Mouse (Mus musculus): Measurements from ENCODE around the gene Dpp10. TPM values are rescaled to one million over a fixed set of nuclear protein-coding genes. Genes with fewer than 3 reads are reported as not detected.

Gene Dpp10
- 0.44 and 0.53 TPM in 2 replicates for polyA plus RNA-seq (2015; fragmentation: Nextera tagmentation; extraction: Ambion mirVana)

DNA sequence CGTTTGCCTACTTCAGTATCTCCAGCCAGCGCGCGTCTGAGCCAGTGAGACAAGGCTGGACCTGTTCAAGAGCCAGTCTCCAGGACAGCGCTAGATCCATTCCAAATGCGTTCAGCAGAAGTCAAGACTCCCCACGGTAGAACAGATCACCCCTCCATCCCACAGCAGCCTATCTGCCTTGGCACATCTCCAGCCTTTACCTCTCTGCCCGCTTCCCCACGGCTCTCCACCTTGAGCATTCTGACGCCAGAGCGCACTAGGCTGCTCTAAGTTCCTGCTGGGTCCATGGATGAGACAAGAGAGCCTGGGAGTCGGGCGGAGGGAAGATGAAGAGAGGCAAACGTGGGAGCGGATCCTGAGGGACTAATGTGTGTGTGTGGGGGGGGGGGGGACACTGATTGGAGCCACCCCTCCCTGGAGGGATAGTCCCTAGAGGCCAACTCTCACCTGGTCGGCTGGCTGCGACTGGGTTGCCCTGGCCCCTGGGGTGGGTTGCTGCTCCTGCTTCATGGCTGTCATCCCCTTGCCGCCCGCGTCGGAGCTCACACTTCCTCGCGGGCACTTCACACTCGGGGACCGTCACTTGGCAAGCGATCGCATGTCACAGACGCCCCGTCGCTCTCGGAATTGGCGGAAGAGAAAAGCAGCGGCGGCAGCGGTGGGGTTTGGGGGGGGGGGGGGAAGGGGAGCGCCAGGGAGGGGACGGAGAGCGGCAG is at the start of gene Dpp10:
Gene Dpp10 (minus strand): TSS at position 635 of the 716 bp plus-strand sequence.
- H3K27me3 ChIP-seq = peaks cover 56% of the 10 kb centered on the region
- 1% methylated on average over 38 of the region's 38 CpGs for WGBS
- H3K27ac ChIP-seq = no peak within 1 kb of the TSS
- peak within 1 kb of the TSS; percentile 60 for H3K9ac ChIP-seq
- ATAC-seq (ENCODE audit: insufficient number of reproducible peaks, insufficient read depth, low FRiP score, low TSS enrichment, low read depth) = no peak
- H3K4me1 ChIP-seq = peaks cover 12% of the 10 kb centered on the region
- H3K4me3 ChIP-seq = peak within 1 kb of the TSS; percentile 49
- H3K4me2 ChIP-seq = peak within 1 kb of the TSS; percentile 94
- no peaks in the 10 kb centered on the region for H3K36me3 ChIP-seq
- no peaks in the 10 kb centered on the region for H3K9me3 ChIP-seq

DNA sequence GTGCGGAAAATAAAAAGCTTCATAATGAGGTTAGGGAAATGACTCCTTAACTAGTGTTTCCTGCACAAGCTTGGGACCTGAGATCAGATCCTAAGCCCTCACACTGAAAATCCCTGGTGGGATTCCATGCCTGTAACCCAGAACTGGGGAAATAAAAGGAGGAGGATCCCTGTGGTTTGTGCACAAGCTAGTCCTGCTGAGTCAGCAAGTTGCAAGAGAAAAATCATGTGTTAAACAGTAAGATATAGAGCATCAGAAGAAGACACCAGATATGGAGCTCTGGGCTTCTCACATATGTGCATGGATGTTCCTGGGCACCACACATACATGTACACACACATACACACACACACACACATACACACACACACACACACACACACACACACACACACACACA is 3.2 kb upstream of the Dpp10 start:
- no peak overlapping the region for H3K4me2 ChIP-seq
- peaks cover 12% of the 10 kb centered on the region for H3K4me1 ChIP-seq
- no peaks in the 10 kb centered on the region for H3K36me3 ChIP-seq
- no peak overlapping the region for H3K4me3 ChIP-seq
- peaks cover 46% of the 10 kb centered on the region for H3K27me3 ChIP-seq
- H3K9ac ChIP-seq = no peak overlapping the region
- 78% methylated on average over 1 of the region's 1 CpGs for WGBS
- ATAC-seq (ENCODE audit: insufficient number of reproducible peaks, insufficient read depth, low FRiP score, low TSS enrichment, low read depth) = no peak
- H3K27ac ChIP-seq = no peak overlapping the region
- no peaks in the 10 kb centered on the region for H3K9me3 ChIP-seq

DNA sequence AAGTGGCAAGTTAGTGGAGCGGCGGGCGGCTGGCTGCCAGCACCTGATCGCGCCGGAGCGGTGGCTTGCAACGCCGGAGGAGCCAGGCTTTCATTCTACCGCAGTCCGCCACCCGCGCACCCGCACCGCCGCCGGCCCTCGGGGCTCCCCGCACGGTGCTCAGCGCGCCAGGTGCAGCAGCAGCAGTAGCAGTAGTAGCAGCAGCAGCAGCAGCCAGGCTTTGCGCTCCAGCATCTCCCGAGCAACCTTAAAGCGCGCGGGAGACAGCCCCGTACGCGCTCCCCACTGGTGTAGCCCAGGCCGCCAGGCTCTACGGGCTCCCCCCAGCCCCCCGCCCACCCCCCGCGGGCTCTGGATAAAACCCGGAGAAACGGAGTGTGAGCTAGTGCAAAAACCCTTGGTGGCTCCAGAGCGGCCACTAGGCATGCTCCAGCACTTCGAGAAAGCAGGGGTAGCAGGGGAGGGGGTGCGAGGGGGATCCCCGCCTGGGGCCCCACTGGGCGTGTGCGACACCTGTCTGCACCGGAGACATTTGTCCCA is 472 bp upstream of the Dpp10 start:
- peak; percentile 20; the same call in 1 of the 2 replicates for ATAC-seq (ENCODE audit: insufficient number of reproducible peaks, insufficient read depth, low FRiP score, low TSS enrichment, low read depth)
- Histone ChIP-seq H3K9ac (peak overlapping the region; percentile 60), H3K9me3 (no peaks in the 10 kb centered on the region), H3K27me3 (peaks cover 56% of the 10 kb centered on the region), H3K27ac (no peak overlapping the region), H3K36me3 (no peaks in the 10 kb centered on the region), H3K4me3 (peak overlapping the region; percentile 49), H3K4me2 (peak overlapping the region; percentile 94), H3K4me1 (peaks cover 12% of the 10 kb centered on the region)
- under 1% methylated on average over 44 of the region's 44 CpGs for WGBS

DNA sequence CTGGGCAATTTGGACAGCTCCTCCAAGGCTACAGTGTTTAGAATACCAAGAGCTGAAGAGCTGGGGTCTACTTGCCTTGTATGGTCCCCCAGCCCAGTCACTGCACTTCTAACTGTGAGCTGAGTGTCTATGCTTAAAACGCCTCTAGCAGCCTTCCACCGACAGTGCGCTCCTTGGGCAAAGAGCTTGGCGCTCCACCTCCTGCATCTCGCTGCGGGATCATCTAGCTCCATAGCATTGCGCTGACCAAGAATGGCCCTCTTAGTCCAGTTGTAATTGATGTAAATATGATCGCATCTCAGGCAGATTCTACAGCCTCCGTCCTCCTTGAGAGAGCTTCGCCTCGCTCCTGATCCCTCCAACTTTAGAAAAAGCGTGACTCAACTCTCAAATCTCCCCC is 1.2 kb downstream of the Dpp10 start:
- Histone ChIP-seq H3K4me1 (peaks cover 12% of the 10 kb centered on the region), H3K9ac (no peak overlapping the region), H3K27me3 (peaks cover 56% of the 10 kb centered on the region), H3K9me3 (no peaks in the 10 kb centered on the region), H3K27ac (no peak overlapping the region), H3K36me3 (no peaks in the 10 kb centered on the region), H3K4me3 (no peak overlapping the region), H3K4me2 (no peak overlapping the region)
- ATAC-seq (ENCODE audit: insufficient number of reproducible peaks, insufficient read depth, low FRiP score, low TSS enrichment, low read depth) = no peak
- WGBS = 12% methylated on average over 12 of the region's 12 CpGs

DNA sequence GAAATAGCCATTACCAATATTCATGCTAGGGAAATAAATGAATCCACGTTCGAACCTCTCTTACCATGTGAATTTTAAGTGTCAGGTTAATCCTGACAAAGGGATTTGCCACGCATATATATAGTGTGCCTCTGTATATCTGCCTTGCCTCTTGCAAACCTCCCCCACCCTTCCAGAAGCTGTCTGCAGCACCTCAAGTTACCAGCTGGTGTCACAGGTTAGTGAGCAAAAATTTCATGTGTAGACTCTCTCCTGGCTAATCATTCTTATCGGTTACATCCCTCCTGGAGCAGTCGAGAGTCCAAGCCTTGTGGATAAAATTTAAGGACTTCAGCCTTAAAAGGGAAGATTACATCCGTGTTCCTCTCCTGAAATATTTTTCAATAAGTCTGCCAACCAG is 1.9 kb downstream of the Dpp10 start:
- 58% methylated on average over 6 of the region's 6 CpGs for WGBS
- no peak overlapping the region for H3K9ac ChIP-seq
- H3K27me3 ChIP-seq = peaks cover 52% of the 10 kb centered on the region
- ATAC-seq (ENCODE audit: insufficient number of reproducible peaks, insufficient read depth, low FRiP score, low TSS enrichment, low read depth) = no peak
- no peaks in the 10 kb centered on the region for H3K9me3 ChIP-seq
- no peak overlapping the region for H3K4me2 ChIP-seq
- H3K4me3 ChIP-seq = no peak overlapping the region
- no peak overlapping the region for H3K27ac ChIP-seq
- no peaks in the 10 kb centered on the region for H3K36me3 ChIP-seq
- H3K4me1 ChIP-seq = peaks cover 12% of the 10 kb centered on the region

DNA sequence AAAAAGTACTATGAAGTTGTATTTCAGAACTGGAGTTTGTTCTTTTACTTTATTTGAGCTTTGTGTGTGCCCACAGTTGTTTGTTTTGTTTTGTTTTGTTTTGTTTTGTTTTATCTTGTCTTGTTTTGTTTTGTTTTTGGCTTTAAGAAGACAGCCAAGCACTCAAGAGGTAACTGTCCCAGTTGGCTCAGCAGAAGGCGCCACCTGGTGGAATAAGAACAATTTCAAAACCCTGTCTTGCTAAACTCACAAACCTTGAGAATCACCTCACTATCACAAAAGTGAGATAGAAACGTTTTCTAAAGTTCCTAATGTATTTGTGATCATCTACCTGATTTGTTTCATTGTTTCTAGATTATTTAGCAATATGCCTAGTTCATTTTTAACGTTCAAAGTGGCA is 3.8 kb downstream of the Dpp10 start:
- Histone ChIP-seq H3K36me3 (no peaks in the 10 kb centered on the region), H3K4me3 (no peak overlapping the region), H3K4me1 (peaks cover 12% of the 10 kb centered on the region), H3K9ac (no peak overlapping the region), H3K4me2 (no peak overlapping the region), H3K9me3 (no peaks in the 10 kb centered on the region), H3K27ac (no peak overlapping the region), H3K27me3 (peaks cover 39% of the 10 kb centered on the region)
- 4% methylated on average over 3 of the region's 3 CpGs for WGBS
- ATAC-seq (ENCODE audit: insufficient number of reproducible peaks, insufficient read depth, low FRiP score, low TSS enrichment, low read depth) = no peak

DNA sequence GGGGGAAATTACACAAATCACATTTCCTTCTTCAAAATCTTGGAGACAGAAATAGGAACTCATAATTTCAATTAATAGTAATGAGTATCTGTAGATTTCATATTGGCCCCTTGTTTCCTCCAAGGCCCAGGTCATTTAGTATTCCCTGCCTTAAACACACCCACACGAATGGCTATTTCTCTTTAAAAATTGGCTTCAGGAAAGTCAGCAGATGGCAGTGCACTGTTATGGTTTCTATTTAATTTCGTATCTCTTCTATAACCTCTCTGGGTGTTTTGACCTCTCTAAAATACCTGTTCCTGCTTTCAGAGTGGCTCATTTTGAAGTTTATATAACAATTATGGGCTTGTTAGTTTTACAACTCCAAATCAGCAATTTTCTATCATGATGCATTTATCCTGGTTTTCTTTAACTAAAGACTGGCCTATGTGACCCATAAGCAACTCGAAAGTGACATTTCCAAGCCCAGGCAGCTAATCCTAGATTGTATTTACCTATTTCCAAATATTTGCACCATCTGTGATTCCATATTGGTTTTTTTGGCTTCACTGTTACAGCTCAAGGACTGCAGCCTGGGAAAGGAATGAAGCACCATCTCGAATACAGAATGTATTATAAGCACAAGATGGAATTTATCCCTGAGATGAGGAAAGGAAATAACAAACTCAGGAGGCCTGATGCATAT is 9.9 kb downstream of the Dpp10 start:
- WGBS = 65% methylated on average over 4 of the region's 4 CpGs
- H3K9ac ChIP-seq = no peak overlapping the region
- ATAC-seq (ENCODE audit: insufficient number of reproducible peaks, insufficient read depth, low FRiP score, low TSS enrichment, low read depth) = no peak
- H3K4me3 ChIP-seq = no peak overlapping the region
- H3K4me2 ChIP-seq = no peak overlapping the region
- H3K27ac ChIP-seq = no peak overlapping the region
- no peaks in the 10 kb centered on the region for H3K9me3 ChIP-seq
- H3K36me3 ChIP-seq = no peaks in the 10 kb centered on the region
- no peaks in the 10 kb centered on the region for H3K4me1 ChIP-seq
- H3K27me3 ChIP-seq = no peaks in the 10 kb centered on the region

DNA sequence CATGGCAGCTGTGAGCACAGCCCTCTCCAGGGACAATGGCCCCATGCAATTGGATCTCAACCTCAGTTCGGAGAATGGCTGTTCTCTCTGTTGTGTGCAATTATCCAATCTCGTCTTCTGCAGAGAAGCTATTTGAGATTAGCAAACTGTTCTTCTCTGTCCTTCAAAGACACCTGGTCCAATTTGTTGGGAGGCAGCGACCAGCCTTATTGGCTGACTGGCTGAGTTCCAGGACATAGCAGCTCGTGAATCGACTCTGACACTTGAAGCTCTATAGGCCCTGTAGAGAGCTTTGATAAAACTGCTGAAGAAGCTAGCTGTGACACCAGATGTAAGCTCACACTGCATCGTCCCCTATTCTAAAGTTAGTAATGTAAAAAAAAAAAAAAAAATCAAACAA is 12.7 kb downstream of the Dpp10 start:
- no peaks in the 10 kb centered on the region for H3K27me3 ChIP-seq
- H3K4me2 ChIP-seq = no peak overlapping the region
- WGBS = 51% methylated on average over 6 of the region's 6 CpGs
- no peaks in the 10 kb centered on the region for H3K4me1 ChIP-seq
- no peak overlapping the region for H3K4me3 ChIP-seq
- H3K27ac ChIP-seq = no peak overlapping the region
- H3K9me3 ChIP-seq = no peaks in the 10 kb centered on the region
- no peak overlapping the region for H3K9ac ChIP-seq
- ATAC-seq (ENCODE audit: insufficient number of reproducible peaks, insufficient read depth, low FRiP score, low TSS enrichment, low read depth) = no peak
- H3K36me3 ChIP-seq = no peaks in the 10 kb centered on the region

DNA sequence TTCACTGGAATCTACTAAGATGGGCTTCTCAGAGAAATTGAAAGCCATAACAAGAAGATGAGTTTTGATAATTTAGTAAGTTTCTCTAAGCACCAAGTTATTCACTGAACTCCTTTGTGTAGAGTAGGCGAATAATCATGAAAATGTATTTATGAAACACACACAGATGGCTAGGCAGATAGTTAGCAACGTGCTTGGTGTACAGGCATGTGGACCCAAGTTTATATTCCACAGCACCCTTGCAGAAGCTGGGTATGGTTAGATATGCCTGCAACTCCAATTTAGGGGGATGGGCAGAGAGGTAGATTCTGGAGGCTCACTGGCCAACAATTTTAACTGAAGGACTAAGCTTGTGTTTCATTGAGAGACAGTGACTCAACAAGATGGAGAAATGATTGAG is 13.4 kb downstream of the Dpp10 start:
- H3K4me3 ChIP-seq = no peak overlapping the region
- H3K9ac ChIP-seq = no peak overlapping the region
- H3K9me3 ChIP-seq = no peaks in the 10 kb centered on the region
- ATAC-seq (ENCODE audit: insufficient number of reproducible peaks, insufficient read depth, low FRiP score, low TSS enrichment, low read depth) = no peak
- H3K27ac ChIP-seq = no peak overlapping the region
- H3K4me1 ChIP-seq = no peaks in the 10 kb centered on the region
- H3K36me3 ChIP-seq = no peaks in the 10 kb centered on the region
- no peaks in the 10 kb centered on the region for H3K27me3 ChIP-seq
- H3K4me2 ChIP-seq = no peak overlapping the region
- 79% methylated on average over 2 of the region's 2 CpGs for WGBS

DNA sequence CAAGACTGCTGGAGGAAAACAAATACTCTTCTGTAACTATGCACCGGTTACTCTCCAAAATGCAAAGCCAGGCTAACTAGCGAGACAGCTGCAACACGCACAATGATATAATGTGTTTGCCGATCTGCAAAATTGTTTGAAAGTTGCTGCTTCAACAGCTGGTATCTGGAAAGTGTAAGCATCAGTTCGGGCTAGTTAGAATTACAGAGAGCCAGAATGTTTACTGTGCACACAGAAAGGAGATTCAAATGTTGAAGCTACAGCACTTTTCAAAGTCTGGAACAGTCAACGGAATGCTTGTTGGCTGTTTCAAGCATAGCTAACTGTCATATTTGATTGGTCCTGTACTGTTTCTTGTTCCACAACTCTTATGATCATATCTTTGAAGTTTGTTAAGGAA is 42.6 kb downstream of the Dpp10 start:
- H3K4me3 ChIP-seq = no peak overlapping the region
- ATAC-seq (ENCODE audit: insufficient number of reproducible peaks, insufficient read depth, low FRiP score, low TSS enrichment, low read depth) = no peak
- no peaks in the 10 kb centered on the region for H3K9me3 ChIP-seq
- WGBS = 68% methylated on average over 6 of the region's 6 CpGs
- H3K4me2 ChIP-seq = no peak overlapping the region
- no peaks in the 10 kb centered on the region for H3K27me3 ChIP-seq
- H3K9ac ChIP-seq = no peak overlapping the region
- H3K27ac ChIP-seq = no peak overlapping the region
- no peaks in the 10 kb centered on the region for H3K36me3 ChIP-seq
- H3K4me1 ChIP-seq = no peaks in the 10 kb centered on the region

DNA sequence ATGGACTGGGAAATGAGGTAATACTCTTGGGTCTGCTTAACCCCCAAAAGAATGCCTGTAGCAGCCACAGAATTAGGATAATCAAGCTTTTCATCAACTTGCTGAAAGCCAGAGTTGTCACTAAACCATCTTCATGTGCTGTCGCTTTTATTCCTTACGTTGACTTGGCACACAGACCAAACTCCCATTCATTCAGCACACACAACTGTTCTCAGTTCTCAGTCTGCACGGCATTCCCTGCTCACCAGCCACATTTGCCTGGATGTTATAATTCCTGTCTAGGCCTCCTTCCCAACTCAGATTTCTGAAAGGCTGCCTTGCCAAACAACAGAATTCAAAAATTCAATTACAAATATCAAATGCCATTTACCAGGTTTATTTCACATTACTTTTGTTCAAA is 49.6 kb downstream of the Dpp10 start:
- WGBS = 68% methylated on average over 3 of the region's 3 CpGs

More for the DNA sequence above, 49.6 kb downstream of the Dpp10 start:
- H3K27ac ChIP-seq = no peak overlapping the region
- H3K4me1 ChIP-seq = no peaks in the 10 kb centered on the region
- no peak for ATAC-seq (ENCODE audit: insufficient number of reproducible peaks, insufficient read depth, low FRiP score, low TSS enrichment, low read depth)
- no peaks in the 10 kb centered on the region for H3K36me3 ChIP-seq
- no peak overlapping the region for H3K4me3 ChIP-seq
- no peaks in the 10 kb centered on the region for H3K27me3 ChIP-seq
- no peak overlapping the region for H3K9ac ChIP-seq
- no peaks in the 10 kb centered on the region for H3K9me3 ChIP-seq
- no peak overlapping the region for H3K4me2 ChIP-seq

Data from embryonic facial prominence, embryonic 13.5 days (tissue).